Mouse (Mus musculus) forebrain, embryonic 15.5 days (tissue): ENCODE measurements around the gene Ctnnd2. TPM values are rescaled to one million over a fixed set of nuclear protein-coding genes. Genes with fewer than 3 reads are reported as not detected.

Experiments used
- ATAC-seq: fragments of 200-750 bp; cut with Nextera tagmentation; replicated peaks from 2 replicates; pipeline ENCODE4 v1.8.0; 2017; ENCODE audit warnings: mild to moderate bottlenecking, moderate TSS enrichment, moderate library complexity
- H3K27ac ChIP-seq: fragments of 300-500 bp; sonication (generic); replicated peaks from 2 replicates; pipeline ENCODE4 v1.5.1; 2015; ENCODE audit warnings: mild to moderate bottlenecking, inconsistent platforms
- H3K27me3 ChIP-seq: fragments of 300-500 bp; sonication (generic); 2 replicates; pipeline ENCODE4 v1.6.1; 2015; ENCODE audit warnings: inconsistent platforms
- H3K36me3 ChIP-seq: fragments of 300-500 bp; sonication (generic); 2 replicates; pipeline ENCODE4 v1.6.1; 2015; ENCODE audit warnings: mild to moderate bottlenecking, inconsistent platforms
- H3K4me1 ChIP-seq: fragments of 300-500 bp; sonication (generic); 2 replicates; pipeline ENCODE4 v1.6.1; 2015; ENCODE audit warnings: inconsistent platforms
- H3K4me2 ChIP-seq: fragments of 300-500 bp; sonication (generic); replicated peaks from 2 replicates; pipeline ENCODE4 v1.6.1; 2015; ENCODE audit warnings: mild to moderate bottlenecking, inconsistent platforms
- H3K4me3 ChIP-seq: fragments of 300-500 bp; sonication (generic); 2 replicates; pipeline ENCODE4 v1.5.1; 2015; ENCODE audit warnings: mild to moderate bottlenecking, inconsistent platforms
- H3K9ac ChIP-seq: fragments of 300-500 bp; sonication (generic); replicated peaks from 2 replicates; pipeline ENCODE4 v1.6.1; 2015; ENCODE audit warnings: mild to moderate bottlenecking, inconsistent platforms
- H3K9me3 ChIP-seq: fragments of 300-500 bp; sonication (generic); 2 replicates; pipeline ENCODE4 v1.6.1; 2016; ENCODE audit warnings: inconsistent platforms
- WGBS: fragments of 180-500 bp; shearing (Covaris S2); methylation state at CpG from one replicate; pipeline ENCODE4 v1.1.7; 2015; ENCODE audit warnings: mixed read lengths; 5-methylcytosine and 5-hydroxymethylcytosine counted together
- polyA plus RNA-seq: library from polyadenylated mRNA; unstranded; fragments of >200 nt; fragmentation: Nextera tagmentation; extraction: Ambion mirVana; gene quantifications from 2 replicates; pipeline ENCODE4 v1.2.1, GENCODE M21; 2015

Gene Ctnnd2
- polyA plus RNA-seq, 1 experiment from 2014 or later = 83.6 TPM

- H3K36me3 ChIP-seq = no peaks in the 10 kb centered on the region
- ATAC-seq = no peak
- no peak overlapping the region for H3K9ac ChIP-seq
- H3K4me2 ChIP-seq = no peak overlapping the region
- no peaks in the 10 kb centered on the region for H3K27me3 ChIP-seq
- H3K4me3 ChIP-seq = no peak overlapping the region
- H3K27ac ChIP-seq = no peak overlapping the region
- 94% methylated on average over 1 of the region's 1 CpGs for WGBS
- H3K9me3 ChIP-seq = no peaks in the 10 kb centered on the region
- H3K4me1 ChIP-seq = 0 out of 2 replicates have a peak, but pooled peaks cover 3% of the 10 kb centered on the region
These were observed 192.1 kb downstream of the Ctnnd2 start for GRCm38 (mm10) chr15:30364491-30364890.

GRCm38 (mm10) chr15:30369997-30370396 is 197.6 kb downstream of the Ctnnd2 start:
- H3K27ac ChIP-seq = no peak overlapping the region
- no peaks in the 10 kb centered on the region for H3K36me3 ChIP-seq
- H3K4me2 ChIP-seq = no peak overlapping the region
- no peak for ATAC-seq
- no peak overlapping the region for H3K9ac ChIP-seq
- no peaks in the 10 kb centered on the region for H3K9me3 ChIP-seq
- 75% methylated on average over 7 of the region's 7 CpGs for WGBS
- H3K4me1 ChIP-seq = peaks cover 22% of the 10 kb centered on the region
- H3K4me3 ChIP-seq = no peak overlapping the region
- no peaks in the 10 kb centered on the region for H3K27me3 ChIP-seq

- Histone ChIP-seq H3K9ac (no peak overlapping the region), H3K4me3 (no peak overlapping the region), H3K9me3 (no peaks in the 10 kb centered on the region), H3K4me2 (no peak overlapping the region), H3K4me1 (peaks cover 23% of the 10 kb centered on the region), H3K27ac (no peak overlapping the region), H3K27me3 (no peaks in the 10 kb centered on the region), H3K36me3 (no peaks in the 10 kb centered on the region)
- WGBS = 69% methylated on average over 2 of the region's 2 CpGs
- no peak for ATAC-seq
These were observed 198.8 kb downstream of the Ctnnd2 start for GRCm38 (mm10) chr15:30371151-30371550.

- H3K27ac ChIP-seq = 0 out of 2 replicates have a peak overlapping the region, but pooled peaks have one; percentile 9
- H3K36me3 ChIP-seq = no peaks in the 10 kb centered on the region
- ATAC-seq = peak; percentile 39; the same call in 1 of the 2 replicates
- no peak overlapping the region for H3K4me3 ChIP-seq
- H3K9me3 ChIP-seq = no peaks in the 10 kb centered on the region
- no peak overlapping the region for H3K9ac ChIP-seq
- peaks cover 20% of the 10 kb centered on the region for H3K4me1 ChIP-seq
- H3K27me3 ChIP-seq = no peaks in the 10 kb centered on the region
- WGBS = 40% methylated on average over 6 of the region's 6 CpGs
- H3K4me2 ChIP-seq = no peak overlapping the region
These were observed 201.3 kb downstream of the Ctnnd2 start for GRCm38 (mm10) chr15:30373654-30374215.

GRCm38 (mm10) chr15:30374907-30375306 is 202.5 kb downstream of the Ctnnd2 start:
- no peak overlapping the region for H3K27ac ChIP-seq
- H3K36me3 ChIP-seq = no peaks in the 10 kb centered on the region
- no peak overlapping the region for H3K9ac ChIP-seq
- 0 out of 2 replicates have a peak, but pooled peaks have one; percentile 26 for ATAC-seq
- H3K27me3 ChIP-seq = no peaks in the 10 kb centered on the region
- H3K4me2 ChIP-seq = no peak overlapping the region
- H3K4me3 ChIP-seq = no peak overlapping the region
- WGBS = 86% methylated on average over 5 of the region's 5 CpGs
- H3K9me3 ChIP-seq = no peaks in the 10 kb centered on the region
- peaks cover 20% of the 10 kb centered on the region for H3K4me1 ChIP-seq

GRCm38 (mm10) chr15:30383075-30383842 is 210.9 kb downstream of the Ctnnd2 start:
- H3K36me3 ChIP-seq = no peaks in the 10 kb centered on the region
- no peak overlapping the region for H3K4me3 ChIP-seq
- H3K9me3 ChIP-seq = no peaks in the 10 kb centered on the region
- peak; percentile 35; the same call in 1 of the 2 replicates for ATAC-seq
- no peak overlapping the region for H3K4me2 ChIP-seq
- 0 out of 2 replicates have a peak overlapping the region, but pooled peaks have one; percentile 6 for H3K27ac ChIP-seq
- peaks cover 14% of the 10 kb centered on the region for H3K4me1 ChIP-seq
- no peak overlapping the region for H3K9ac ChIP-seq
- WGBS = 22% methylated on average over 9 of the region's 9 CpGs
- H3K27me3 ChIP-seq = no peaks in the 10 kb centered on the region

- Histone ChIP-seq H3K36me3 (no peaks in the 10 kb centered on the region), H3K4me2 (no peak overlapping the region), H3K4me1 (peaks cover 14% of the 10 kb centered on the region), H3K9ac (no peak overlapping the region), H3K9me3 (no peaks in the 10 kb centered on the region), H3K27me3 (no peaks in the 10 kb centered on the region), H3K4me3 (no peak overlapping the region), H3K27ac (no peak overlapping the region)
- no peak for ATAC-seq
- 69% methylated on average over 5 of the region's 5 CpGs for WGBS
These were observed 212.0 kb downstream of the Ctnnd2 start for GRCm38 (mm10) chr15:30384386-30384785.

GRCm38 (mm10) chr15:30386489-30386888 is 214.1 kb downstream of the Ctnnd2 start:
- no peak overlapping the region for H3K9ac ChIP-seq
- no peak overlapping the region for H3K27ac ChIP-seq
- H3K27me3 ChIP-seq = no peaks in the 10 kb centered on the region
- ATAC-seq = no peak
- H3K4me2 ChIP-seq = no peak overlapping the region
- H3K4me1 ChIP-seq = peaks cover 14% of the 10 kb centered on the region
- H3K36me3 ChIP-seq = no peaks in the 10 kb centered on the region
- H3K9me3 ChIP-seq = no peaks in the 10 kb centered on the region
- H3K4me3 ChIP-seq = no peak overlapping the region

- Histone ChIP-seq H3K36me3 (no peaks in the 10 kb centered on the region), H3K9ac (no peak overlapping the region), H3K27me3 (no peaks in the 10 kb centered on the region), H3K4me1 (peaks cover 14% of the 10 kb centered on the region), H3K4me2 (no peak overlapping the region), H3K9me3 (no peaks in the 10 kb centered on the region), H3K27ac (no peak overlapping the region), H3K4me3 (no peak overlapping the region)
- 0 out of 2 replicates have a peak, but pooled peaks have one; percentile 35 for ATAC-seq
- 60% methylated on average over 6 of the region's 6 CpGs for WGBS
These were observed 214.9 kb downstream of the Ctnnd2 start for GRCm38 (mm10) chr15:30387244-30387643.

- Histone ChIP-seq H3K4me3 (no peak overlapping the region), H3K9ac (no peak overlapping the region), H3K9me3 (no peaks in the 10 kb centered on the region), H3K4me1 (peaks cover 11% of the 10 kb centered on the region), H3K27me3 (no peaks in the 10 kb centered on the region), H3K27ac (no peak overlapping the region), H3K4me2 (no peak overlapping the region), H3K36me3 (no peaks in the 10 kb centered on the region)
- 29% methylated on average over 4 of the region's 4 CpGs for WGBS
- peak; percentile 48; the same call in 1 of the 2 replicates for ATAC-seq
These were observed 228.7 kb downstream of the Ctnnd2 start for GRCm38 (mm10) chr15:30401111-30401510.

GRCm38 (mm10) chr15:30406254-30406653 is 233.9 kb downstream of the Ctnnd2 start:
- H3K4me3 ChIP-seq = no peak overlapping the region
- H3K36me3 ChIP-seq = no peaks in the 10 kb centered on the region
- WGBS = 6% methylated on average over 1 of the region's 1 CpGs
- H3K9ac ChIP-seq = no peak overlapping the region
- H3K4me2 ChIP-seq = no peak overlapping the region
- ATAC-seq = no peak
- no peak overlapping the region for H3K27ac ChIP-seq
- no peaks in the 10 kb centered on the region for H3K27me3 ChIP-seq
- H3K9me3 ChIP-seq = no peaks in the 10 kb centered on the region
- peaks cover 3% of the 10 kb centered on the region; the same call in 1 of the 2 replicates for H3K4me1 ChIP-seq

- Histone ChIP-seq H3K4me3 (no peak overlapping the region), H3K4me2 (no peak overlapping the region), H3K27ac (no peak overlapping the region), H3K9ac (no peak overlapping the region), H3K9me3 (no peaks in the 10 kb centered on the region), H3K4me1 (no peaks in the 10 kb centered on the region), H3K27me3 (no peaks in the 10 kb centered on the region), H3K36me3 (no peaks in the 10 kb centered on the region)
- WGBS = 92% methylated on average over 5 of the region's 5 CpGs
- ATAC-seq = no peak
These were observed 250.8 kb downstream of the Ctnnd2 start for GRCm38 (mm10) chr15:30423146-30423545.
